Mouse (Mus musculus) midbrain, embryonic 16.5 days (tissue): ENCODE measurements at regions not wholly inside any gene's neighbourhood (a gene's known extent, or its start where the extent isn't known, plus 50 kb on each side); places are given as distances from the start of the nearest gene placed in this dataset.

Experiments
- ATAC-seq: fragments of 200-750 bp; cut with Nextera tagmentation; 2 replicates; pipeline ENCODE4 v1.8.0; 2017; ENCODE audit warnings: moderate TSS enrichment
- H3K27ac ChIP-seq: fragments of 300-500 bp; sonication (generic); 2 replicates; pipeline ENCODE4 v1.5.1; 2014; ENCODE audit warnings: mild to moderate bottlenecking, low read length, mixed read lengths
- H3K27me3 ChIP-seq: fragments of 300-500 bp; sonication (generic); 2 replicates; pipeline ENCODE4 v1.6.1; 2014; ENCODE audit warnings: low read depth, low read length, mixed read lengths; ENCODE audit not compliant: control insufficient read depth, insufficient read depth
- H3K36me3 ChIP-seq: fragments of 300-500 bp; sonication (generic); 2 replicates; pipeline ENCODE4 v1.6.1; 2014; ENCODE audit warnings: mild to moderate bottlenecking, low read length, moderate library complexity, mixed read lengths; ENCODE audit not compliant: control insufficient read depth, insufficient read depth
- H3K4me1 ChIP-seq: fragments of 300-500 bp; sonication (generic); 2 replicates; pipeline ENCODE4 v1.6.1; 2014; ENCODE audit warnings: mild to moderate bottlenecking, low read length, mixed read lengths; ENCODE audit not compliant: control insufficient read depth, insufficient read depth
- H3K4me2 ChIP-seq: fragments of 300-500 bp; sonication (generic); 2 replicates; pipeline ENCODE4 v1.6.1; 2014; ENCODE audit warnings: mild to moderate bottlenecking, low read length, mixed read lengths
- H3K4me3 ChIP-seq: fragments of 300-500 bp; sonication (generic); 2 replicates; pipeline ENCODE4 v1.5.1; 2014; ENCODE audit warnings: low read depth, mild to moderate bottlenecking, low read length, moderate library complexity, mixed read lengths
- H3K9ac ChIP-seq: fragments of 300-500 bp; sonication (generic); 2 replicates; pipeline ENCODE4 v1.6.1; 2014; ENCODE audit warnings: low read depth, low read length, mixed read lengths
- H3K9me3 ChIP-seq: fragments of 300-500 bp; sonication (generic); replicated peaks from 2 replicates; pipeline ENCODE4 v1.6.1; 2014; ENCODE audit warnings: mild to moderate bottlenecking, low read length, mixed read lengths; ENCODE audit not compliant: control insufficient read depth, poor library complexity, severe bottlenecking
- WGBS: fragments of 180-500 bp; shearing (Covaris S2); extraction: QIAGEN DNeasy Blood & Tissue Kit; methylation state at CpG from one replicate; pipeline ENCODE4 v1.1.7; 2014; 5-methylcytosine and 5-hydroxymethylcytosine counted together

GRCm38 (mm10) chr2:38439191-38439590 lies 72.3 kb upstream of the Nek6 start:
- no peak for ATAC-seq
- Histone ChIP-seq H3K9ac (no peak overlapping the region), H3K27ac (no peak overlapping the region), H3K4me2 (no peak overlapping the region), H3K9me3 (no peaks in the 10 kb centered on the region), H3K27me3 (no peaks in the 10 kb centered on the region), H3K4me3 (no peak overlapping the region), H3K4me1 (no peaks in the 10 kb centered on the region), H3K36me3 (no peaks in the 10 kb centered on the region)
- WGBS, result 94% methylated on average over 6 of the region's 6 CpGs

- H3K9me3 ChIP-seq, result no peaks in the 10 kb centered on the region
- H3K27me3 ChIP-seq, result no peaks in the 10 kb centered on the region
- H3K36me3 ChIP-seq, result no peaks in the 10 kb centered on the region
- no peaks in the 10 kb centered on the region for H3K4me1 ChIP-seq
- no peak for ATAC-seq
- H3K27ac ChIP-seq, result no peak overlapping the region
- WGBS, result 82% methylated on average over 5 of the region's 5 CpGs
- no peak overlapping the region for H3K4me2 ChIP-seq
- no peak overlapping the region for H3K9ac ChIP-seq
- H3K4me3 ChIP-seq, result no peak overlapping the region
These were observed 71.5 kb upstream of the Nek6 start for GRCm38 (mm10) chr2:38439973-38440372.

- H3K9ac ChIP-seq, result no peak overlapping the region
- WGBS, result 89% methylated on average over 6 of the region's 6 CpGs
- no peaks in the 10 kb centered on the region for H3K4me1 ChIP-seq
- no peaks in the 10 kb centered on the region for H3K27me3 ChIP-seq
- no peaks in the 10 kb centered on the region; the same call in 1 of the 2 replicates for H3K9me3 ChIP-seq
- H3K4me2 ChIP-seq, result no peak overlapping the region
- no peak for ATAC-seq
- no peak overlapping the region for H3K4me3 ChIP-seq
- no peak overlapping the region for H3K27ac ChIP-seq
- no peaks in the 10 kb centered on the region for H3K36me3 ChIP-seq
These were observed 62.4 kb upstream of the Nek6 start for GRCm38 (mm10) chr2:38449092-38449491.

GRCm38 (mm10) chr2:38456571-38456970 lies 54.9 kb upstream of the Nek6 start:
- Histone ChIP-seq H3K4me3 (no peak overlapping the region), H3K9ac (no peak overlapping the region), H3K27me3 (no peaks in the 10 kb centered on the region), H3K9me3 (no peaks in the 10 kb centered on the region), H3K27ac (no peak overlapping the region), H3K4me2 (no peak overlapping the region), H3K36me3 (no peaks in the 10 kb centered on the region), H3K4me1 (no peaks in the 10 kb centered on the region)
- WGBS, result 91% methylated on average over 3 of the region's 3 CpGs
- no peak for ATAC-seq

GRCm38 (mm10) chr2:38460367-38460766 lies 51.1 kb upstream of the Nek6 start:
- Histone ChIP-seq H3K4me3 (no peak overlapping the region), H3K9ac (no peak overlapping the region), H3K9me3 (no peaks in the 10 kb centered on the region), H3K27me3 (no peaks in the 10 kb centered on the region), H3K27ac (no peak overlapping the region), H3K4me1 (no peaks in the 10 kb centered on the region), H3K4me2 (no peak overlapping the region), H3K36me3 (no peaks in the 10 kb centered on the region)
- 82% methylated on average over 2 of the region's 2 CpGs for WGBS
- peak; percentile 25; the same call in 1 of the 2 replicates for ATAC-seq

- Histone ChIP-seq H3K36me3 (no peaks in the 10 kb centered on the region), H3K27me3 (no peaks in the 10 kb centered on the region), H3K27ac (no peak overlapping the region), H3K4me2 (no peak overlapping the region), H3K4me3 (no peak overlapping the region), H3K9ac (no peak overlapping the region), H3K9me3 (no peaks in the 10 kb centered on the region), H3K4me1 (no peaks in the 10 kb centered on the region)
- ATAC-seq, result peak; percentile 51
- WGBS, result 53% methylated on average over 6 of the region's 6 CpGs
These were observed 50.5 kb upstream of the Nek6 start for GRCm38 (mm10) chr2:38460825-38461540.
